Mouse (Mus musculus) erythroblast, adult 5-6 weeks (primary cell): ENCODE data around the gene Arhgap11a. TPM values are rescaled to one million over a fixed set of nuclear protein-coding genes. Genes with fewer than 3 reads are reported as not detected.

Source experiments
- ATAC-seq: replicated peaks from 2 replicates; pipeline ENCODE4 v1.8.0; 2016; ENCODE audit warnings: moderate number of reproducible peaks, mild to moderate bottlenecking, moderate TSS enrichment, inconsistent platforms; ENCODE audit not compliant: poor library complexity, low FRiP score, severe bottlenecking
- total RNA-seq, 2 experiments: library from RNA; stranded (forward) in 1 of 2; stranded (reverse) in 1 of 2; fragments of 150-400 nt in 1 of 2; fragments of 200-764, 138-1000 nt in 1 of 2; gene quantifications; 2 replicates each; pipeline versions ENCODE4 v1.2.3 to v1.2.4; 2015 to 2017; ENCODE audit warnings: low replicate concordance in 2 of 2

Gene Arhgap11a
- total RNA-seq, 2 experiments from 2014 or later, result 15.4 to 20.9 TPM

DNA sequence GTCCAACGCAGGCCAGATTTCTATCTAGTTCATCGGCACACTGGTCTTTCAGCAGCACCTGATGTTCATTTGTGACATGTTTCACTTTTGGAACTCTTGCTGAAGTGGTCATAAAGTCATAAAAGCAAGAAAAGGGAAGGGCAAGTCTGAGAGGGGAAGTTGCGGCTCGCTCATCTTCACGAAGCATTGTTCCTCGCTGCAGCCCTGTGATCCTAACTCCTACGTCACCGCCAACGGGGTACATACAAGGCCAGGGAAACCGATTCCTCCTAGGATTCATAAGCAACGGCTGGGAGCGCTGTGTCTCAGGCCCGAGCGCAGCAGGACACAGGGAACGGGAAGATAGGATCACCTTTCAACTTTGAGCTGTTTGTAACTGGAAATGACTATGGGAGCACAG lies 28.3 kb downstream of the Arhgap11a start:
- ATAC-seq, result no peak

GRCm38 (mm10) chr2:113817681-113818606 lies 30.5 kb downstream of the Arhgap11a start:
- ATAC-seq, result no peak

- ATAC-seq, result no peak
Observed at GRCm38 (mm10) chr2:113807640-113808039, 40.8 kb downstream of the Arhgap11a start.

GRCm38 (mm10) chr2:113806851-113807577 lies 41.4 kb downstream of the Arhgap11a start:
- ATAC-seq, result no peak

DNA sequence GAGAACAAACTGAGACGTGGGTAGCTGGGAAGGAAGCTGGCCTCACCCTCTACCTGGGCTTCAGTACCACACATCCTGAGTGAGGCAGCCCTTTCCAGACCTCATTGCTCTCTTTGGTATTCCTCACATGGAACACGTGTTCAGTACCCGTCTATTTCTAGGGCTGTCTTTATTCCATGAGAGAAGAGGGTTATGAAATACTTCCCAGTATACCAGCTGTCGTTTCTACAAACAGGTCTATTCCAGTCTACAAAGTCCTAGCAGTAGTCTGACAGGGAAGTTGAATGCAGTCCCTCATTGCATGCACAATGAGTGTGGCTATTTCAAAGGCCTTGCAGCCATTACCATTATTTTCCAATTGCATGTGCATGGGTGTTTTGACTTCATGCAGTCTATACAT lies 42.7 kb downstream of the Arhgap11a start:
- ATAC-seq, result no peak

- ATAC-seq, result no peak
Observed at GRCm38 (mm10) chr2:113803753-113804152, 44.7 kb downstream of the Arhgap11a start.

DNA sequence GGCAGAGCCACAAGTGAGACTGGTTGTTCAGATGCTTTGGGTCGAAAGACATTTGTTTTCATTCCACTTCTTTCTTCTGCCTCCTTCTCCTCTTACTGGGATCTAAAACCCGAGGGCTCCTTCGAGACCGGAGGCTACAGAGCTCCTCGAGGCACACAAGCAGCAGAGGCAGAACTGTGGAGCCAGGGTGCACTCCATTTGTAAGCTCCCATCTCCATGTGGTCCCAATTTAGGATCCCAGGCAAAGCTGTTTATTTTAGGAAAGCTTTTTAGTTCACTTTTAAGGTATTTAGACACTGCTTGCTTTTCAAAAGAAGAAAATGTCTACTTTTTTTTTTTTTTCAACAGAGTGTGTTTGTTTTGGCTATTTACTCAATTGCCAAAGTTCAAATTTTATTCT lies 47.6 kb downstream of the Arhgap11a start:
- ATAC-seq, result no peak

GRCm38 (mm10) chr2:113798605-113799004 lies 49.9 kb downstream of the Arhgap11a start:
- ATAC-seq, result no peak

- no peak for ATAC-seq
Observed at GRCm38 (mm10) chr2:113795186-113795585, 53.3 kb downstream of the Arhgap11a start.

- no peak for ATAC-seq
Observed at GRCm38 (mm10) chr2:113793521-113793920, 54.9 kb downstream of the Arhgap11a start.

- ATAC-seq, result no peak
Observed at GRCm38 (mm10) chr2:113788821-113789387, 59.6 kb downstream of the Arhgap11a start.

- no peak for ATAC-seq
Observed at GRCm38 (mm10) chr2:113787882-113788281, 60.6 kb downstream of the Arhgap11a start.

GRCm38 (mm10) chr2:113784851-113785250 lies 63.6 kb downstream of the Arhgap11a start:
- ATAC-seq, result no peak

DNA sequence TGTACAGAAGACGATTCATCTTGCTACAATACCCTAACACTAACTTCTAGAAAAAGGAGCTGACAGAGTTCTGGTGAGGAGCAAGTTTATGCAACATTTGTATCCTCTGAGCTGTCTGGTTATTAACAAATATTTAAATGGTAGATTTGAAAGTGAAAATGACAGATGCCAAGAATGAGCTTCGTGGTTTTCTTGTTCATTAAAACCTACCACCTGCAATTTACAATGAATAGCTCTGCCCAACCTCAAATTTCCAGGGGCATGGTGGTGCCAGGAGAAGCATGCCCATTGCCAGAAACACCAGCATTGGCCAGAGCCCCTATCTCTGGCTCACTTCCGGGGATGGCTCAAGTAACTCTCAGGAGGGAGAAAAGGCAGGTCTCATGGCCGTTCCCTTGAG lies 66.9 kb downstream of the Arhgap11a start:
- ATAC-seq, result no peak

Other genes starting within 250 kb of the Arhgap11a start
- gene Grem1, start 90.0 kb downstream of the Arhgap11a start, total RNA-seq (2015; ENCODE audit: low replicate concordance), result not detected in 2 replicates
- 0.98 TPM in 1 of 2 replicates, not detected in the other for gene Grem1, start 90.0 kb downstream of the Arhgap11a start, total RNA-seq (2017; ENCODE audit: low replicate concordance)
- not detected in 2 replicates for gene Scg5, start 19.5 kb downstream of the Arhgap11a start, total RNA-seq (2015; ENCODE audit: low replicate concordance)
- not detected in 2 replicates for gene Scg5, start 19.5 kb downstream of the Arhgap11a start, total RNA-seq (2017; ENCODE audit: low replicate concordance)
- not detected in 2 replicates for gene Gjd2, start 165.0 kb upstream of the Arhgap11a start, total RNA-seq (2015; ENCODE audit: low replicate concordance)
- not detected in 2 replicates for gene Gjd2, start 165.0 kb upstream of the Arhgap11a start, total RNA-seq (2017; ENCODE audit: low replicate concordance)
- gene Actc1, start 204.9 kb upstream of the Arhgap11a start, total RNA-seq (2015; ENCODE audit: low replicate concordance), result not detected in 2 replicates
- gene Actc1, start 204.9 kb upstream of the Arhgap11a start, total RNA-seq (2017; ENCODE audit: low replicate concordance), result not detected in 2 replicates